ENCODE assay signal across 36 mouse cellular contexts in genomic region chr7:139901981-139902380, GRCm38 (mm10). TPM values are rescaled to one million over a fixed set of nuclear protein-coding genes. Genes with fewer than 3 reads are reported as not detected.
"Had no signal": no experiment of that assay in that cellular context is flagged by ENCODE, and none has a peak within 500 bp of the region (broad histone marks: within the 10 kb centered on the region; RNA-seq: fewer than 3 reads in every experiment).

No protein-coding gene starts in this region.

- H3K9ac ChIP-seq: limb, embryonic 12.5 days; limb, embryonic 13.5 days; limb, embryonic 15.5 days; liver, embryonic 12.5 days; liver, embryonic 13.5 days; liver, embryonic 14.5 days; liver, embryonic 15.5 days; liver, postnatal 0 days; lung, embryonic 14.5 days; lung, embryonic 15.5 days; midbrain, embryonic 12.5 days; midbrain, embryonic 15.5 days; neural tube, embryonic 12.5 days had no signal

- H3K4me1 ChIP-seq: limb, embryonic 15.5 days; liver, embryonic 13.5 days; liver, embryonic 15.5 days; lung, embryonic 15.5 days; midbrain, embryonic 12.5 days had no signal

- H3K27ac ChIP-seq: left cerebral cortex, adult 2 months; limb, embryonic 10.5 days; limb, embryonic 12.5 days; limb, embryonic 13.5 days; limb, embryonic 15.5 days; liver, embryonic 12.5 days; liver, embryonic 13.5 days; liver, embryonic 14.5 days; liver, embryonic 15.5 days; lung, embryonic 15.5 days; macrophage; midbrain, embryonic 10.5 days; midbrain, embryonic 12.5 days; midbrain, embryonic 15.5 days; neural tube, embryonic 12.5 days had no signal

- H3K4me3 ChIP-seq: left cerebral cortex, adult 2 months; limb, embryonic 10.5 days; limb, embryonic 12.5 days; limb, embryonic 13.5 days; limb, embryonic 15.5 days; liver, embryonic 12.5 days; liver, embryonic 13.5 days; liver, embryonic 15.5 days; lung, embryonic 15.5 days; megakaryocyte, embryonic 14.5 days; midbrain, embryonic 10.5 days; midbrain, embryonic 12.5 days; midbrain, embryonic 15.5 days; myocyte; neural tube, embryonic 12.5 days had no signal

- ATAC-seq: liver, embryonic 12.5 days; liver, postnatal 0 days; lung, postnatal 0 days; midbrain, embryonic 15.5 days; midbrain, embryonic 16.5 days had no signal

- H3K4me2 ChIP-seq: limb, embryonic 12.5 days; limb, embryonic 13.5 days; limb, embryonic 15.5 days; liver, embryonic 11.5 days; liver, embryonic 12.5 days; liver, embryonic 13.5 days; liver, embryonic 15.5 days; lung, embryonic 14.5 days; lung, embryonic 15.5 days; midbrain, embryonic 12.5 days; midbrain, embryonic 15.5 days; neural tube, embryonic 12.5 days had no signal

- H3K36me3 ChIP-seq: limb, embryonic 10.5 days; limb, embryonic 12.5 days; limb, embryonic 13.5 days; limb, embryonic 15.5 days; liver, embryonic 12.5 days; liver, embryonic 13.5 days; liver, embryonic 15.5 days; lung, embryonic 15.5 days; midbrain, embryonic 10.5 days; midbrain, embryonic 12.5 days; midbrain, embryonic 15.5 days; neural tube, embryonic 12.5 days had no signal

- H3K9me3 ChIP-seq: limb, embryonic 10.5 days; limb, embryonic 12.5 days; limb, embryonic 13.5 days; limb, embryonic 15.5 days; liver, embryonic 12.5 days; liver, embryonic 13.5 days; liver, embryonic 15.5 days; lung, embryonic 15.5 days; megakaryocyte, embryonic 14.5 days; midbrain, embryonic 10.5 days; midbrain, embryonic 12.5 days; midbrain, embryonic 15.5 days; neural tube, embryonic 12.5 days had no signal

- DNase-seq: left cerebral cortex, postnatal 4 days; liver; liver, embryonic 13.5 days; liver, postnatal 0 days; lung, adult 18-20 months; lung, adult 2 months; lung, embryonic 14.5 days; lung, postnatal 10 days; lung, postnatal 14 days; lung, postnatal 36 days; lung, postnatal 4 days; midbrain, embryonic 14.5 days had no signal

- H3K27me3 ChIP-seq: midbrain, embryonic 15.5 days; neural tube, embryonic 12.5 days had no signal

RNA-seq across cellular contexts. Expression of gene Kndc1, which starts 7.5 kb away (rescaled TPM):
- polyA plus RNA-seq: limb, embryonic 10.5 days; limb, embryonic 11.5 days; liver, adult 2 months; liver, embryonic 11.5 days; liver, embryonic 15.5 days; liver, embryonic 16.5 days; liver, postnatal 0 days; macrophage had no signal

RNA-seq across cellular contexts. Expression of gene Utf1, which starts 41.6 kb away (rescaled TPM):
- polyA plus RNA-seq: limb, embryonic 11.5 days; liver, adult 2 months; liver, embryonic 11.5 days; liver, embryonic 12.5 days; liver, embryonic 13.5 days; liver, embryonic 14.5 days; liver, embryonic 15.5 days; liver, embryonic 16.5 days; liver, postnatal 0 days; lung, adult 2 months; lung, postnatal 0 days; macrophage; midbrain, embryonic 12.5 days; midbrain, embryonic 14.5 days; midbrain, embryonic 15.5 days; midbrain, embryonic 16.5 days; midbrain, postnatal 0 days; myocyte; neural tube, embryonic 11.5 days; neural tube, embryonic 12.5 days had no signal
